Mouse (Mus musculus): ENCODE data around the gene Ptms.

GRCm38 (mm10) chr6:124913721-124914285 is 6.1 kb downstream of the Ptms start:
- TF ChIP-seq POLR2A (IDR thresholded peaks at IDR 0.05; ENCODE audit: borderline replicate concordance, insufficient read depth, low read length) = no peak
- TF ChIP-seq CTCF (IDR thresholded peaks at IDR 0.05; ENCODE audit: borderline replicate concordance, insufficient read depth, low read depth, low read length) = no peak

Measured in cerebellum, adult 2 months (tissue).